Mouse (Mus musculus) cerebellum, adult 2 months (tissue): ENCODE results near the gene Zbtb20. TPM values are rescaled to one million over a fixed set of nuclear protein-coding genes. Genes with fewer than 3 reads are reported as not detected.

Experiments used
- DNase-seq, 2 experiments: peaks; one replicate each; pipeline ENCODE4 v3.0.0; 2021
- H3K27ac ChIP-seq: fragments of 200-500 bp; 2 replicates; pipeline ENCODE4 v1.5.1; 2012; ENCODE audit warnings: low read length, control low read depth, inconsistent platforms; ENCODE audit not compliant: insufficient read depth
- H3K27me3 ChIP-seq: fragments of 200-500 bp; 2 replicates; pipeline ENCODE4 v1.6.1; 2012; ENCODE audit warnings: inconsistent platforms, mild to moderate bottlenecking, low read length, moderate library complexity; ENCODE audit not compliant: control insufficient read depth, insufficient read depth
- H3K4me1 ChIP-seq: fragments of 200-500 bp; 2 replicates; pipeline ENCODE4 v1.6.1; 2011; ENCODE audit warnings: low read length; ENCODE audit not compliant: control insufficient read depth, insufficient read depth
- H3K4me3 ChIP-seq: fragments of 200-500 bp; replicated peaks from 2 replicates; pipeline ENCODE3; 2011; ENCODE audit warnings: mild to moderate bottlenecking, low read depth, low read length, control low read depth; ENCODE audit not compliant: insufficient read depth
- CTCF ChIP-seq: fragments of 200-500 bp; IDR thresholded peaks from 2 replicates; pipeline ENCODE4 v1.5.1; 2011; ENCODE audit warnings: low read depth, mild to moderate bottlenecking, control low read depth, low read length, moderate library complexity, borderline replicate concordance; ENCODE audit not compliant: insufficient read depth
- POLR2A ChIP-seq: fragments of 200-500 bp; IDR thresholded peaks from 2 replicates; pipeline ENCODE4 v1.6.1; 2011; ENCODE audit warnings: low read length, control low read depth, borderline replicate concordance; ENCODE audit not compliant: insufficient read depth
- WGBS: fragments of 180-500 bp; shearing (Covaris S2); methylation state at CpG from one replicate; pipeline ENCODE4 v1.1.7; 2018; 5-methylcytosine and 5-hydroxymethylcytosine counted together
- polyA plus RNA-seq: library from polyadenylated mRNA; depleted of rRNA; stranded (reverse); fragments of >200 nt; gene quantifications from 2 replicates; pipeline ENCODE4 v1.2.3, GENCODE M21; 2012

Zbtb20 gene
- polyA plus RNA-seq, 1 experiment = 25.2 TPM

GRCm38 (mm10) chr16:43394760-43395159 lies 519.1 kb downstream of the Zbtb20 start:
- TF ChIP-seq CTCF (no peak), POLR2A (no peak)
- no peaks in the 10 kb centered on the region for H3K4me1 ChIP-seq
- DNase-seq = no peak
- H3K4me3 ChIP-seq = no peak overlapping the region
- 88% methylated on average over 2 of the region's 2 CpGs for WGBS
- no peaks in the 10 kb centered on the region for H3K27me3 ChIP-seq
- no peak overlapping the region for H3K27ac ChIP-seq

DNA sequence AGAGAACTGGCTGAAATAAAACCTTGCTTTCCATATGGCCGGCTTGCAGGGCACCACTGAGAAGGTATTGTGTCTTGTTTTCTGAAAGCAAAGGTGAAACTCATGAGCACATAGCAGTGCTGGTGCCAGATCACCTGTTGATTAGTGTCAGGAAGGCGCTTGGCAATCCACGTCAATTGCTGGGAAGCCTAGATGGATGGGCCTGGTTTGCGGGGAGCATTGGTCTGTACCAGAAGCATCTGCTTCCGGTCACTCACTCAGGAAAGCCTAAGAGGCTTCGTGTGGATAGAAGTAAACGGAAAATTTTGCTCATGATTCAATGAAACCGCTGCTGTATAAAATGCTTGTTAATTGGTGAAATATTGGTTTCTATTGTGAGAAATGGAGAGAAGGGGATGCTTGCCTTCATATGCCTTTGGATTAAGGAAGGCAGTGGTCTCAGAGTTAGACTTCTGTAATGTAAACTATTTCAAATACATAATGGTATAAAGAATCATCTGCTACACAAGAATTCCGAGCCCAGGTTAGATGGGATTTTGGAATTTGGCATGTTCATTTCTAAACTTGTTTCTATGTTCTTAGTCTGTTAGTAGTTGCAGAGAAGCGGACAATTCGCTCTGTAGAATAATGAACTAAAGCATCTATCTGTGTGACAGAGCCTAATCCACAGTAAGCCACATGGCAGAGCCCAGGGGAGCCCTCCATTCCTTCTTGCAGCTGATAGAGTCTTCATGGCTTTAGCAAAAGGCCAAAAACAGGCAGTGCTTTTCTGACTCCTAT lies 521.4 kb downstream of the Zbtb20 start:
- DNase-seq = peak in 1 of 2 experiments; percentile 23
- Histone ChIP-seq H3K4me3 (no peak overlapping the region), H3K27me3 (no peaks in the 10 kb centered on the region), H3K4me1 (no peaks in the 10 kb centered on the region), H3K27ac (no peak overlapping the region)
- no peak for TF ChIP-seq CTCF
- no peak for TF ChIP-seq POLR2A
- WGBS = 65% methylated on average over 11 of the region's 11 CpGs

GRCm38 (mm10) chr16:43397629-43398323 lies 522.1 kb downstream of the Zbtb20 start:
- WGBS = 97% methylated on average over 3 of the region's 3 CpGs
- DNase-seq = no peak
- TF ChIP-seq POLR2A (no peak), CTCF (no peak)
- Histone ChIP-seq H3K4me3 (no peak overlapping the region), H3K27me3 (no peaks in the 10 kb centered on the region), H3K27ac (no peak overlapping the region), H3K4me1 (no peaks in the 10 kb centered on the region)

- no peak for DNase-seq
- H3K27me3 ChIP-seq = no peaks in the 10 kb centered on the region
- TF ChIP-seq CTCF (no peak), POLR2A (no peak)
- H3K4me3 ChIP-seq = no peak overlapping the region
- H3K4me1 ChIP-seq = no peaks in the 10 kb centered on the region
- no peak overlapping the region for H3K27ac ChIP-seq
Observed at GRCm38 (mm10) chr16:43399428-43399827, 523.7 kb downstream of the Zbtb20 start.

DNA sequence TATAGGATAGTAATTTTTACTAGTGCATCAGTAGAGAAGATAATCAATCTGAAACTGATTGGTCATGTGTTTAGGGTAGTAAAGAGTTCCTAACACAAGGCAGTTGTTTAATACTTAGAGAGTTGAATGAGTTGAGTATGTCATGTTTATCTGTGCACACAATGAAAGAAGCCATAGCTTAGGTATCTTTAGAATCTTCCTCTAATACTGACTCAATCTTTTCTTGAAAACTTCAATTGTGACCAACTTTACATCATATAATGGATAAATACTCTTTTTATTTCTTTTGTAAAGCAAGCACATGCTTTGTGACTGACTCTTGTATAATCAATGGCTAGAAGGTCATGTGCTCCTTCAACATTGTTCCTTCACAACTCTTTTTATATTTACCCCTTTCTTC lies 524.4 kb downstream of the Zbtb20 start:
- no peak for TF ChIP-seq CTCF
- no peak for TF ChIP-seq POLR2A
- Histone ChIP-seq H3K4me1 (no peaks in the 10 kb centered on the region), H3K4me3 (no peak overlapping the region)

GRCm38 (mm10) chr16:43400949-43401348 lies 525.3 kb downstream of the Zbtb20 start:
- Histone ChIP-seq H3K4me1 (no peaks in the 10 kb centered on the region), H3K27ac (no peak overlapping the region), H3K27me3 (no peaks in the 10 kb centered on the region), H3K4me3 (no peak overlapping the region)
- no peak for TF ChIP-seq POLR2A
- no peak for TF ChIP-seq CTCF
- WGBS = 89% methylated on average over 2 of the region's 2 CpGs
- no peak for DNase-seq

More for the DNA sequence above, 524.4 kb downstream of the Zbtb20 start:
- H3K27ac ChIP-seq = no peak overlapping the region
- H3K27me3 ChIP-seq = no peaks in the 10 kb centered on the region
- DNase-seq = no peak

- H3K27me3 ChIP-seq = no peaks in the 10 kb centered on the region
- H3K4me3 ChIP-seq = no peak overlapping the region
- no peak for DNase-seq
- no peaks in the 10 kb centered on the region for H3K4me1 ChIP-seq
- TF ChIP-seq POLR2A (no peak), CTCF (no peak)
- WGBS = 65% methylated on average over 4 of the region's 4 CpGs
- H3K27ac ChIP-seq = no peak overlapping the region
Observed at GRCm38 (mm10) chr16:43402888-43403287, 527.2 kb downstream of the Zbtb20 start.

DNA sequence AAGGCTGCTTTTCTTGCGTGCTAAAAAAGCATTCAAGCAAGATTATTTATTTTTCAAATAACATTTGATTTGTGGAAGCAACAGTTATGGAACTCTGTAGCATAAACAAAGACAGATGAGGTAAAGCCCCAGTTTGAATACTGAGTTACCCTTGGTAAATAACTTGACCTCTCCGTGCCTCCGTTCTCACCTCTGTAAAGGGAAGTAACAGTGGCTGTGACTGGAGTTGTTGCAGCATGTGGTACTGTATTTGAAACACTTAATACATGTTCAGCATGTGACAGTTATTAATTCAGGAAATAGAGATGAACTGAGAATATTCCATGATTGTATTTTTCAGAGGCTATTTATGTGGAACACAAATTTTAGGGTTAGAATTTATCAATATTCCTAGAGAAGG lies 529.4 kb downstream of the Zbtb20 start:
- no peak overlapping the region for H3K4me3 ChIP-seq
- H3K27me3 ChIP-seq = no peaks in the 10 kb centered on the region
- no peak for DNase-seq
- TF ChIP-seq CTCF (no peak), POLR2A (no peak)
- 97% methylated on average over 3 of the region's 3 CpGs for WGBS
- no peaks in the 10 kb centered on the region for H3K4me1 ChIP-seq
- H3K27ac ChIP-seq = no peak overlapping the region

- WGBS = 93% methylated on average over 2 of the region's 2 CpGs
- Histone ChIP-seq H3K4me1 (peaks cover 4% of the 10 kb centered on the region), H3K27ac (no peak overlapping the region), H3K27me3 (no peaks in the 10 kb centered on the region), H3K4me3 (no peak overlapping the region)
- DNase-seq = no peak
- TF ChIP-seq POLR2A (no peak), CTCF (no peak)
Observed at GRCm38 (mm10) chr16:43407594-43408142, 532.0 kb downstream of the Zbtb20 start.
